In genomic region chr8:77561441-77561840, GRCm38 (mm10) we compare ENCODE assay signal across 10 mouse cellular contexts.
"Had no signal": no experiment of that assay in that cellular context is flagged by ENCODE, and none has a peak within 500 bp of the region (broad histone marks: within the 10 kb centered on the region; RNA-seq: fewer than 3 reads in every experiment).

No protein-coding gene starts in this region.

- ATAC-seq: lung, postnatal 0 days; midbrain, embryonic 13.5 days; midbrain, embryonic 15.5 days had no signal

- DNase-seq: lung, adult 2 months; lung, postnatal 14 days; lung, postnatal 36 days; right cerebral cortex, postnatal 14 days; thymus, adult 2 months; thymus, postnatal 14 days; thymus, postnatal 36 days had no signal
